Mouse (Mus musculus): ENCODE results near the gene Cnn1. TPM values are rescaled to one million over a fixed set of nuclear protein-coding genes. Genes with fewer than 3 reads are reported as not detected.
A peak's percentile ranks its signal among the peaks of the same experiment; 100 is the strongest.

The Cnn1 gene
- total RNA-seq, 1 experiment: 25.6 TPM

GRCm38 (mm10) chr9:22051161-22051957 is 47.7 kb upstream of the Cnn1 start:
- Histone ChIP-seq H3K27ac (ENCODE audit: insufficient read depth, low read depth, low read length, poor library complexity, severe bottlenecking) (no peak overlapping the region), H3K36me3 (ENCODE audit: control insufficient read depth, insufficient read depth, low read length, poor library complexity, severe bottlenecking) (no peaks in the 10 kb centered on the region), H3K4me3 (ENCODE audit: insufficient read depth in 1 of 2, low read depth in 1 of 2, low read length in 2 of 2, poor library complexity in 1 of 2, severe bottlenecking in 1 of 2) (peak overlapping the region; percentile 66 to 75), H3K4me1 (ENCODE audit: control insufficient read depth in 2 of 2, insufficient read depth in 2 of 2, low read length in 2 of 2, poor library complexity in 1 of 2) (peaks cover 3 to 34% of the 10 kb centered on the region in 2 experiments; a peak in 3 of 4 replicates), H3K9me3 (ENCODE audit: control insufficient read depth, insufficient read depth, low read depth, low read length) (no peaks in the 10 kb centered on the region), H3K9ac (ENCODE audit: insufficient read depth, low read depth, low read length, poor library complexity, severe bottlenecking) (peak overlapping the region; percentile 44)
- in situ Hi-C loops (cut with MboI; ENCODE audit: low sequenced_read_pairs in 2 of 2, unreplicated experiment in 2 of 2): no loop called here
- DNase-seq (ENCODE audit: low read depth, low spot score): no peak
- TF ChIP-seq CHD2 (IDR thresholded peaks at IDR 0.05; ENCODE audit: low read depth, low read length) (no peak), ZC3H11A (IDR thresholded peaks at IDR 0.05; ENCODE audit: borderline replicate concordance, low read depth, low read length) (no peak), MAFK (IDR thresholded peaks at IDR 0.05; ENCODE audit: insufficient read depth, low read depth, low read length) (no peak), HCFC1 (IDR thresholded peaks at IDR 0.05; ENCODE audit: borderline replicate concordance, insufficient read depth, low read length) (no peak), ZNF384 (IDR thresholded peaks at IDR 0.05; ENCODE audit: low read depth, low read length) (no peak)

- Histone ChIP-seq H3K36me3 (ENCODE audit: control insufficient read depth, insufficient read depth, low read length, poor library complexity, severe bottlenecking) (no peaks in the 10 kb centered on the region), H3K4me1 (ENCODE audit: control insufficient read depth in 2 of 2, insufficient read depth in 2 of 2, low read length in 2 of 2, poor library complexity in 1 of 2) (peaks cover 3 to 34% of the 10 kb centered on the region in 2 experiments; a peak in 3 of 4 replicates), H3K9ac (ENCODE audit: insufficient read depth, low read depth, low read length, poor library complexity, severe bottlenecking) (peak within 1 kb of the TSS; percentile 44), H3K4me3 (ENCODE audit: insufficient read depth in 1 of 2, low read depth in 1 of 2, low read length in 2 of 2, poor library complexity in 1 of 2, severe bottlenecking in 1 of 2) (peak within 1 kb of the TSS; percentile 66 to 75), H3K9me3 (ENCODE audit: control insufficient read depth, insufficient read depth, low read depth, low read length) (no peaks in the 10 kb centered on the region), H3K27ac (ENCODE audit: insufficient read depth, low read depth, low read length, poor library complexity, severe bottlenecking) (no peak within 1 kb of the TSS)
- in situ Hi-C loops (cut with MboI; ENCODE audit: low sequenced_read_pairs in 2 of 2, unreplicated experiment in 2 of 2): no loop called here
- TF ChIP-seq CHD2 (IDR thresholded peaks at IDR 0.05; ENCODE audit: low read depth, low read length) (no peak), ZC3H11A (IDR thresholded peaks at IDR 0.05; ENCODE audit: borderline replicate concordance, low read depth, low read length) (no peak), ZNF384 (IDR thresholded peaks at IDR 0.05; ENCODE audit: low read depth, low read length) (no peak), MAFK (IDR thresholded peaks at IDR 0.05; ENCODE audit: insufficient read depth, low read depth, low read length) (no peak), HCFC1 (IDR thresholded peaks at IDR 0.05; ENCODE audit: borderline replicate concordance, insufficient read depth, low read length) (no peak)
- peak; percentile 55 for DNase-seq (ENCODE audit: low read depth, low spot score)
Measured at GRCm38 (mm10) chr9:22051958-22052254, 47.1 kb upstream of the Cnn1 start, which contains the start of gene Elavl3. Elavl3 (minus strand) TSS chr9:22052023.

GRCm38 (mm10) chr9:22053657-22054056 is 45.4 kb upstream of the Cnn1 start:
- TF ChIP-seq MAFK (IDR thresholded peaks at IDR 0.05; ENCODE audit: insufficient read depth, low read depth, low read length): no peak
- TF ChIP-seq CHD2 (IDR thresholded peaks at IDR 0.05; ENCODE audit: low read depth, low read length): no peak
- TF ChIP-seq HCFC1 (IDR thresholded peaks at IDR 0.05; ENCODE audit: borderline replicate concordance, insufficient read depth, low read length): no peak
- no peak for TF ChIP-seq ZNF384 (IDR thresholded peaks at IDR 0.05; ENCODE audit: low read depth, low read length)
- TF ChIP-seq ZC3H11A (IDR thresholded peaks at IDR 0.05; ENCODE audit: borderline replicate concordance, low read depth, low read length): no peak
- no peak for DNase-seq (ENCODE audit: low read depth, low spot score)
- no peak overlapping the region for H3K27ac ChIP-seq (ENCODE audit: insufficient read depth, low read depth, low read length, poor library complexity, severe bottlenecking)
- no peak overlapping the region for H3K9ac ChIP-seq (ENCODE audit: insufficient read depth, low read depth, low read length, poor library complexity, severe bottlenecking)
- peaks cover 3 to 34% of the 10 kb centered on the region in 2 experiments; a peak in 3 of 4 replicates for H3K4me1 ChIP-seq (ENCODE audit: control insufficient read depth in 2 of 2, insufficient read depth in 2 of 2, low read length in 2 of 2, poor library complexity in 1 of 2)
- no peak overlapping the region for H3K4me3 ChIP-seq (ENCODE audit: insufficient read depth in 1 of 2, low read depth in 1 of 2, low read length in 2 of 2, poor library complexity in 1 of 2, severe bottlenecking in 1 of 2)
- in situ Hi-C loops (cut with MboI; ENCODE audit: low sequenced_read_pairs in 2 of 2, unreplicated experiment in 2 of 2): no loop called here
- H3K9me3 ChIP-seq (ENCODE audit: control insufficient read depth, insufficient read depth, low read depth, low read length): no peaks in the 10 kb centered on the region
- H3K36me3 ChIP-seq (ENCODE audit: control insufficient read depth, insufficient read depth, low read length, poor library complexity, severe bottlenecking): no peaks in the 10 kb centered on the region

DNA sequence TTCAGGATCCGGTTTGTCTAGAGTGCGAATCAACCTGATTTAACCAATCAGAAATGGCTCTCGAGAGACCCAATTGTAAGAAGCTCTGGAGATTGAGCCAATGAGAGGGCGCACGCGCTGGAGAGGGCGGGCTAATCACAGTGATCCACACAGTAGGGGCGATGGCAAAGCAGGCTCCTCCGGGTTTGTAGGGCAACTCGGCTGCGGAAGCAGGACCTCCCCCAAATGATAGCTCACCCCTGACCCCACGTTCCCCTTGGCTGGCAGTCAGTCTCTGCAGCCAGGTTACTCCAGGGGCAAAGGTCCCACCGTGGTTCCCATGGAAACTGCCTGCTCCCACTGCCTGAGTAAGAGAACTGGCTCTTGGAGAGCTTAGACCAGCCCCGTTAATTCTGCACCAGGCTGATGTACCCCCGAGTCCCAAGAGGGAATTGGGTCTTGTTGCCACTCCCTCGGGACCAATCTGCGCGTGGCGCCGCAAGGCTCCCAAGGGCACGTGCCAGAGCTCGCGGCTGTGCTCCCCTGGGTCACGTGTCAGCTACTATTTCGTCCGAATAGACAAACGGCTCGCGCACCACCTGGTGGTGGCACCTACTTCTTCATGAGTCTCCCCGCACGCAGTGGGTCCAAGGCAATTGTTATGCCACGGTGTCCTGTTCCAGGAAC is 44.5 kb upstream of the Cnn1 start:
- in situ Hi-C loops (cut with MboI; ENCODE audit: low sequenced_read_pairs in 2 of 2, unreplicated experiment in 2 of 2): no loop called here
- H3K9ac ChIP-seq (ENCODE audit: insufficient read depth, low read depth, low read length, poor library complexity, severe bottlenecking): peak overlapping the region; percentile 33; the same call in 1 of the 2 replicates
- peak overlapping the region; percentile 53 to 61 for H3K4me3 ChIP-seq (ENCODE audit: insufficient read depth in 1 of 2, low read depth in 1 of 2, low read length in 2 of 2, poor library complexity in 1 of 2, severe bottlenecking in 1 of 2)
- no peak overlapping the region for H3K27ac ChIP-seq (ENCODE audit: insufficient read depth, low read depth, low read length, poor library complexity, severe bottlenecking)
- H3K4me1 ChIP-seq (ENCODE audit: control insufficient read depth in 2 of 2, insufficient read depth in 2 of 2, low read length in 2 of 2, poor library complexity in 1 of 2): peaks cover 3 to 28% of the 10 kb centered on the region in 2 experiments; a peak in 3 of 4 replicates
- TF ChIP-seq ZNF384 (IDR thresholded peaks at IDR 0.05; ENCODE audit: low read depth, low read length) (no peak), ZC3H11A (IDR thresholded peaks at IDR 0.05; ENCODE audit: borderline replicate concordance, low read depth, low read length) (peak; percentile 24; the same call in 1 of the 2 replicates), CHD2 (IDR thresholded peaks at IDR 0.05; ENCODE audit: low read depth, low read length) (no peak), MAFK (IDR thresholded peaks at IDR 0.05; ENCODE audit: insufficient read depth, low read depth, low read length) (no peak), HCFC1 (IDR thresholded peaks at IDR 0.05; ENCODE audit: borderline replicate concordance, insufficient read depth, low read length) (peak; percentile 58; the same call in 1 of the 2 replicates)
- H3K36me3 ChIP-seq (ENCODE audit: control insufficient read depth, insufficient read depth, low read length, poor library complexity, severe bottlenecking): no peaks in the 10 kb centered on the region
- DNase-seq (ENCODE audit: low read depth, low spot score): peak; percentile 87
- no peaks in the 10 kb centered on the region for H3K9me3 ChIP-seq (ENCODE audit: control insufficient read depth, insufficient read depth, low read depth, low read length)
